ENCODE assay signal across 26 mouse cellular contexts in the genomic region with DNA sequence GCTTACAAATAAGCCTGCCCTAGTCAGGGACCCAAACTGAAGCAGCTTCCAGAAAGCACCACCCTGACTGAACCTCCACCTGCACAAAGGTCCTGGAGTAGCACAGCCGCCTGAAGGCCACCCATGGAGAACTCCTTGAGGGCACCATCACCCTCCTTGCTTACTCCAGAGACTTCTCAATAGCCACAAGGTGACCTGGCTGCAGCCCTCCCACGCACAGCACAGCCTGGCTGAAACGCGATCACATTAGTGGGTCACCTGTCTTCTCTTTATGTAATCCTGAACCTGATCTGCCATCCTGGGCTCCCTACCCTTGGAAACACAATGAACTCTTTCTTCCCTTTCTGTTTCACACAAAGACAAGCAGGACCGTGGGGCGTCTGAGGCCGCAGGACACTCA. TPM values are rescaled to one million over a fixed set of nuclear protein-coding genes. Genes with fewer than 3 reads are reported as not detected.
DNase-seq lines count a peak whose midpoint lies in the region; ATAC-seq and TF ChIP-seq lines count a peak whose summit lies in the region.
"Had no signal": no experiment of that assay in that cellular context is flagged by ENCODE, and none has a peak within 500 bp of the region (broad histone marks: within the 10 kb centered on the region; RNA-seq: fewer than 3 reads in every experiment).

No protein-coding gene starts in this region.

- H3K9me3 ChIP-seq in E14TG2a.4 (ENCODE audit: low read length) (no peaks in the 10 kb centered on the region), ES-Bruce4 (replicated peaks; ENCODE audit: control insufficient read depth, insufficient read depth, low read length, poor library complexity, severe bottlenecking) (no peaks in the 10 kb centered on the region)
- H3K9me3 ChIP-seq in limb, embryonic 10.5 days (replicated peaks) = no peaks in the 10 kb centered on the region
- H3K9me3 ChIP-seq in forebrain, postnatal 0 days (ENCODE audit: low read length) = no peaks in the 10 kb centered on the region
- H3K9me3 ChIP-seq: forebrain, embryonic 10.5 days; forebrain, embryonic 13.5 days; heart, embryonic 12.5 days; heart, embryonic 15.5 days had no signal

- no peak overlapping the region for H3K9ac ChIP-seq in ES-Bruce4 (ENCODE audit: low read depth, poor library complexity, severe bottlenecking)
- H3K9ac ChIP-seq in forebrain, postnatal 0 days = no peak overlapping the region
- H3K9ac ChIP-seq: forebrain, embryonic 13.5 days; heart, embryonic 12.5 days; heart, embryonic 15.5 days; hindbrain, embryonic 14.5 days had no signal

- no peak overlapping the region for H3K4me2 ChIP-seq in forebrain, postnatal 0 days (ENCODE audit: low read depth)
- H3K4me2 ChIP-seq: forebrain, embryonic 13.5 days; heart, embryonic 12.5 days; heart, embryonic 15.5 days; hindbrain, embryonic 14.5 days had no signal

- TF ChIP-seq CTCF in E14TG2a.4 (conservative IDR thresholded peaks at IDR 0.05; ENCODE audit: low read length) = no peak
- TF ChIP-seq CTCF in ES-Bruce4 (IDR thresholded peaks at IDR 0.05; ENCODE audit: low read depth, low read length) = no peak
- no peak for TF ChIP-seq CTCF in forebrain, postnatal 0 days (IDR thresholded peaks at IDR 0.05; ENCODE audit: low read depth)

- no peak for TF ChIP-seq POLR2A in ES-Bruce4 (IDR thresholded peaks at IDR 0.05; ENCODE audit: insufficient read depth, low read length)

- peak; percentile 75 for DNase-seq in R1 (ENCODE audit: low read depth, low spot score)
- no peak for DNase-seq in limb, embryonic 10.5 days (ENCODE audit: low spot score)
- DNase-seq in forebrain, postnatal 0 days = no peak
- no peak for DNase-seq in kidney, postnatal 25 days
- no peak for DNase-seq in cerebellum, postnatal 14 days
- DNase-seq: adrenal gland, adult 2 months; adrenal gland, postnatal 14 days; cerebellum, adult 11 months; cerebellum, adult 2 months; cerebellum, adult 9-11 months; cerebellum, postnatal 36 days; embryo, embryonic 11 days; gastrocnemius, postnatal 25 days; heart, adult 18-20 months; heart, postnatal 10 days; heart, postnatal 36 days had no signal

- peaks cover 93% of the 10 kb centered on the region for H3K4me1 ChIP-seq in E14TG2a.4 (replicated peaks; ENCODE audit: low read depth, low read length)
- H3K4me1 ChIP-seq in ES-Bruce4 (ENCODE audit: control insufficient read depth, insufficient read depth, low read length) = peaks cover 12% of the 10 kb centered on the region
- peaks cover 53% of the 10 kb centered on the region for H3K4me1 ChIP-seq in limb, embryonic 10.5 days
- H3K4me1 ChIP-seq in forebrain, postnatal 0 days (ENCODE audit: insufficient read depth) = peaks cover 9% of the 10 kb centered on the region; the same call in 1 of the 2 replicates

- TF ChIP-seq EP300 in ES-Bruce4 (IDR thresholded peaks at IDR 0.05; ENCODE audit: insufficient read depth, low read depth, low read length) = peak; percentile 99

- 90% methylated on average over 7 of the region's 7 CpGs for WGBS in limb, embryonic 10.5 days
- 43% methylated on average over 7 of the region's 7 CpGs for WGBS in forebrain, postnatal 0 days

- ATAC-seq in forebrain, postnatal 0 days = no peak
- ATAC-seq: CD4-positive, CD25-positive, alpha-beta regulatory T cell, adult 4 months; forebrain, embryonic 13.5 days; forebrain, embryonic 16.5 days; intestine, postnatal 0 days had no signal

- H3K4me3 ChIP-seq in E14TG2a.4 (replicated peaks; ENCODE audit: low read length) (peak overlapping the region; percentile 61), ES-Bruce4 (ENCODE audit: low read depth, low read length) (no peak overlapping the region)
- H3K4me3 ChIP-seq in limb, embryonic 10.5 days = no peak overlapping the region
- no peak overlapping the region for H3K4me3 ChIP-seq in forebrain, postnatal 0 days (ENCODE audit: low read depth, low read length)
- H3K4me3 ChIP-seq: forebrain, embryonic 10.5 days; forebrain, embryonic 13.5 days; heart, embryonic 12.5 days; heart, embryonic 15.5 days had no signal

- H3K27ac ChIP-seq in ES-Bruce4 (ENCODE audit: insufficient read depth, low read length) = peak overlapping the region; percentile 57
- peak overlapping the region; percentile 11; the same call in 1 of the 2 replicates for H3K27ac ChIP-seq in limb, embryonic 10.5 days
- no peak overlapping the region for H3K27ac ChIP-seq in forebrain, postnatal 0 days (ENCODE audit: low read depth, low read length)
- H3K27ac ChIP-seq: forebrain, embryonic 10.5 days; forebrain, embryonic 13.5 days; heart, embryonic 15.5 days; hindbrain, embryonic 14.5 days had no signal

- H3K27me3 ChIP-seq in E14TG2a.4 (ENCODE audit: insufficient read depth, low read length) (no peaks in the 10 kb centered on the region), ES-Bruce4 (ENCODE audit: control insufficient read depth, insufficient read depth, low read length, poor library complexity, severe bottlenecking) (no peaks in the 10 kb centered on the region)
- no peaks in the 10 kb centered on the region for H3K27me3 ChIP-seq in limb, embryonic 10.5 days (ENCODE audit: low read depth, poor library complexity, severe bottlenecking)
- H3K27me3 ChIP-seq in forebrain, postnatal 0 days (ENCODE audit: insufficient read depth, low read length) = no peaks in the 10 kb centered on the region
- H3K27me3 ChIP-seq: forebrain, embryonic 13.5 days; heart, embryonic 15.5 days had no signal

- H3K36me3 ChIP-seq in E14TG2a.4 (ENCODE audit: insufficient read depth, low read length) (peaks cover 24% of the 10 kb centered on the region; the same call in 1 of the 2 replicates), ES-Bruce4 (ENCODE audit: control insufficient read depth, insufficient read depth, low read length, poor library complexity, severe bottlenecking) (peaks cover 2% of the 10 kb centered on the region; the same call in 1 of the 2 replicates)
- H3K36me3 ChIP-seq in limb, embryonic 10.5 days = peaks cover 51% of the 10 kb centered on the region
- H3K36me3 ChIP-seq in forebrain, postnatal 0 days (ENCODE audit: insufficient read depth) = no peaks in the 10 kb centered on the region
- H3K36me3 ChIP-seq: heart, embryonic 12.5 days; heart, embryonic 15.5 days had no signal

RNA-seq across cellular contexts. Expression of gene Rai14, which starts 27.1 kb away (rescaled TPM):
- polyA plus RNA-seq in ES-Bruce4 (2011; ENCODE audit: insufficient read depth, insufficient read length, low read depth, missing spikeins) = 80.9 and 85.7 TPM in 2 replicates
- polyA plus RNA-seq in limb, embryonic 10.5 days (2016; fragmentation: Nextera tagmentation; extraction: Ambion mirVana) = 50.5 and 64.8 TPM in 2 replicates
- 11.7 and 12.7 TPM in 2 replicates for total RNA-seq in forebrain, postnatal 0 days (2014; rRNA removed)
- polyA plus RNA-seq in forebrain, postnatal 0 days (2015; fragmentation: Nextera tagmentation; extraction: Ambion mirVana) = 5.2 and 5.5 TPM in 2 replicates
